Mouse (Mus musculus) CD4-positive, CD25-positive, alpha-beta regulatory T cell, adult 2 months (primary cell): ENCODE data around the gene St8sia1.
A peak's percentile ranks its signal among the peaks of the same experiment; 100 is the strongest.

Experiments used
- DNase-seq: peaks from one replicate; pipeline ENCODE4 v3.0.0-alpha.2; 2012; ENCODE audit warnings: low read depth, low spot score

The St8sia1 gene

DNA sequence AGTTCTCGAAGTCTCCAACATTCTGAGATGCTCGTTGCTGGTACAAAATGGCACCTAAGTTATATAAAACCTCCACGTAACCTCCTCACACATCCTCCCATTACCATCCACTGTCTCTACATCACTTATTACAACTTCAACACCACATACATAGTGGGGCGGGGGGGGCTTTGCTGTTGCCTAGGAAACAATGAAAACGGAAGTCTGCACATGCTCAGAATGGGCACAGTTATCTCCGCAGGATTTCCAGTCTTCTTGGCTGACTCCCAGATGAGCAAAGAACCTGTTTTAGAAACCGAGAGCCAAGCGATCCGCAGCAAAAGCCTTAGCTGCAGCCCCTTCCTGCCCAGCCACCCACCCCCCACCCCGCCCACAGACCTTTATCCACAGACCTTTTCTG is 174.5 kb downstream of the St8sia1 start:
- no peak for DNase-seq

DNA sequence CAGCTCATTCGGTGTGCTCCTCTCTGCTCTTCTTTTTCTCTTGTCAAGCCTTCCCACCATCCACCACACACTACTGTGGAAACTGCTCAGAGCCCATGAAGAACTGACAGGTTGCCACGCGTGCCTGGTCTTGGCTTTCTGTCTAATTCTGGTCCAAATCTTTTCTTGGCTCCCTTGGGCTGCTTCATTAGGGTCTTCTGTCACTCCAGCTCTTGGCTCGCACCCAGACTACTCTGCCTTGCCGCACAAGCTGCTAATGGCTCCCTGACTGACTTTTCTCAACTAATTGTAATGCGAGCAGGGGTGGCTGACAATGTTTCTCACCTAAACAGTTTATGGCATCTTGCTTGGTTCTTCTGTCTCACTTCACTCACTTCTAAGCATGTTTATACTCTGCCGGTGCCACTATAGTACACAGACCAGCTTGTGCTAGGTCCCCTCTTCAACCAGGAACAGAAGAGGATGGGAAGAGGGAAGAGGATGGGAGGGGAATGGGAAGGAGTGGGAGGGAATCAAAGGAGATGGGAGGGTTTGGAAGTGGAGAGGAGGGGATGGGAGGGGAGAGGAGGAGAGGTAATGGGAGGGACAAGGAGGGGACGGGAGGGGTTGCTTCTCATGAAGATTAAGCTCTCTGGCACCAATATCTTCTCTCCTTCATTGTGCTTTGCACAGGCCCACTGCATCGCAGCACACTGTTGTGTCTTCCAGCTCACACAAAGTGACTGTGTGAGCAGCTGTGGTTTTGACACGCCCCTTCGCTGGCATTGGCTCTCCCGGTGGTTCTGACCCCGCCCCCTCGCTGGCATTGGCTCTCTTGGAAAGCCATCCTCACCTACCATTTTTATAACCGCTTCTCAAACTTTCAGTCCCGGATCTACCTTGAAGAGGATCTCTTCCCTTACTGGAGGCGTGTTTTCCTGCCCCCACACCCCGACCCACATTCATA is 175.9 kb downstream of the St8sia1 start:
- no peak for DNase-seq

DNA sequence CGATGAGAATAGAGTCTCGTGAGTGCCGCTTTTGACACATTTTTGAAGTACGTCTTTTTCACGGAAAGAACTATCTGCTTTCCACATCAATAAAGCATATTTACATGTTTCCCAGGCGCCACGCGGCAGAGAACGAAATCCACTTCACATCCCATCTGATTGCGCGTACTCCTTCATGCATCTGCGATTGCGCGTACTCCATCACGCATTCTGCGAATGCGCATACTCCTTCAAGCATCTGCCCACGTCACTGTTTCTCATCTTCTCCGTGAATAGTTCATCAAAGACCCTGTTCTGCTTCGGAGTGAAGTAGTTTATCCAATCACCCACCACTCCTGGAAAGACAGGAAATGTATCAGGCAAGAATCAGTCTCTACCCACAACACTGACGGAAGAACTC is 178.1 kb downstream of the St8sia1 start:
- no peak for DNase-seq

DNA sequence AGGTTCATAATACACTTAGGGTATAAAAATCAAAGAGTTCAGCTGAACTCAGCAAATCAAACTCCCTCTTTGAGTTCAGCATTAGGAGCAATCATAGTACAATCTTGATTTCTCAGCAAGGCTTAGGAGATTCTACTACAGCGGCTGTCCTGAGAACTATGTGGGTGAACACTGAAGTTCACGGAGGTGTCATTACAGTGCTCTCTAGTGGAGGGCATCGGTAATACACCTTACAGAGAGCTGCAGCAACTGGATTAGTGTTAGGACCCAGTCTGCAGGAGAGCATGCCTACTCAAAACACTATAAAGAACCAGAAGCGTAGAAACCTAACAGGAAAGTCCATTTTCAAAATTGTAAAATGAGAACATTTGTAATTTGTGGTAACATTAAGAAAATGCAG is 178.9 kb downstream of the St8sia1 start:
- peak; percentile 87 for DNase-seq

DNA sequence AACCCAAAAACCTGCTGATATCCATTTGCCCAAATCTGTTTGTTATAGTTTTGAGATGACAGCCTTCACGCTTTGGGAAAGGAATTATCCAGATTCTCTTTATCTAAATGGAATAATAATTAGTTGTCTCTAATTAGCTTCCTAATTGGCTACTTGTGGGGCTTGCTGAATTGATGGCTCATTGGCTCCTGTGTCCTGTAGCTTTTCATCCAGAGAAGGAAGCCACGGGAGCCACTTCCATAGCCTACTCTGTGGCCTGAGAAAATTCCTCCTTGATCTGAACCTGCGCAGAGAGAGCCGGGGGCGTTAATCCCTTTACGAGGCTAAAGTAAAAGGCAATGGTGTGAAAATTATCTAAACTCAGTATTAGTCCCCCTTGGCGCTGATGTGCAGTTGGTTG is 183.0 kb downstream of the St8sia1 start:
- no peak for DNase-seq

DNA sequence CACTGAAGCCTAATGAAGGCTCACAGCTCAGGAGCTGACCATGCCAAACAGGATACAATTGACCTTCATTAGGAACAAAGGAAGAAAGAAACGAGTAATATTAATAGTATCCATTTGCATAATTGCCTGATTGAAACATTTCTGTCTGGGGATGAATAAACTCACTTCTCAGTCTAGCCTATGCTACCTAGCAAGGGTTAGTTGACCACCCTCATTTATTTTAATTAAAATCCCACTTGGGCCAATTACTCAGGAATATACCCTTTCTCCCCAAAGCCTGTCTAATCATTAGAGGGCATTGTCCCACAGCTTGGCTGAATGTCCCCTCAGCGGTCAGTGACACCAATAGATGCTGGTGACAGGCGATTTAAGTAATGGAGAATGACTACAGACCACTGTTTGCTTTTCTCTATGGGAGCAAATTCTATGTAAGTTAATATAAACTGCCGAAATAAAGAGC is 183.6 kb downstream of the St8sia1 start:
- no peak for DNase-seq

DNA sequence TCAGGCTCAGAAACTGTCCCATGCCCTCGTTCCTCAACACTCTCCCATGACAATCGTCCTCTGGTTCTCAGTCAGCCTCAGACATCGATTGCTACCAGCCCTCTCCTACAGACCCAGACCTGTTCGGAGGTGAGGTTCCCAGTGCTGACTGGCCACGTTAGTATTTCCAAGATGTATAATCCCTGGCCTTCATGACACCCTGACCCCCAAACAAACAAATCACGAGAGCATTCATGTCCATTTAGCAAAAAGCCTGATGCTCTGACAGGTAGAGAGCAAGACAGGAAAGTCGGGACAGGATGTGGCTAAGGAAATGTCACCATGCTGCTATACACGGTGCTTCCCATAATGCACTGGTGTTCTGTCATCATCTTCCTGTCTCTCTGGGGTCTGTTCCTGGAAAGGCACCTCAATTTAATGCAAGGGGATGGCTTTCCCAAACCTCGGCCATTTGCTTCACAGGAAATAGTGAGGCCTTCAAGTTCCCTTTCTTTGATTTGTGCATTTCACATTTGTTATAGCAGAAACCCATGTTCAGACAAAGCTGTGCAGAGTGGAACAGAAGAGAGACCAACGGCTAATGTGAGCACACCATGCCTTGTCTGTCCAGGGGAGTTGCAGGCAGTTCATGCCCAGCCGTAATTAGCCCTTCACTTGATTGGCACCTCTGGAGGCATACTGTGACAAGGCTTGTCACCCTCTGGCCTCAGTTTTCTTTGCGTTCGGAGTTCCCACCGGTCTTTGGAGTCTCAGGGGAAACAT is 184.3 kb downstream of the St8sia1 start:
- peak; percentile 75 for DNase-seq

DNA sequence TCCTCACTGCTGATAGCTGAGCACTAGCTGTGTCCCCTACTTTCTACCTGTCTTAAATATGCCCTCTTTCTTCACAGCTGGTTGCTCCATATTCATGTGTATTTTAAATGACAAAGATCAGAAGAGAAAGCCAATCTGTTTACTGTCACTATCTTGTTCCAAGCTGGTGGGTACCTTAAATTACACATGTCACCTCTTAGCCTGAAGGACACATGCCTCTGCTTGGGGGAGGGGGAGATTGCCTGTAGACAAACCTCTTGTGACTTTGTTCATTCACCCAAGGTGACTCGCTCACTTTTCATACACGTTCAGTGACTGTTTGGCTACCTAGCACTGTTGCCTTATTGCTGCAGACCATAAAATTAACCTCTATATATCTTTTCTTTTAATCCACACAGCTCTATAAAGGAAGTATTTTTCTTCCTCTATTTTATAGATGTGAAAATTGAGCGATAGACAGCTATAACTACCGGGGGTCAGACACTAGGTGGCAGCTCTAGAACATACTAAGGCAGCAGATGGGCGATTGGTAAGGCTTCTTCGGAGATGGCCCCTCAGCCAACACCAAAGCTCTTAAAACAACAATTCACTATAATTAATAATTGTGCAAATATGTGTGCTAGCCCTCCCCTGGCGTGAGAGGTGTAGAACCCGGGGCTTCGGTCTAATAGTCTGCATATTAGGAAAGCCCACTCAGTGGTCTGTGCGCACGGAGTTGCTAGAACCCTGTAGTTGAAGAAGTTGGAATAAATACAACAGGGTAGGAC is 185.0 kb downstream of the St8sia1 start:
- peak; percentile 77 for DNase-seq

DNA sequence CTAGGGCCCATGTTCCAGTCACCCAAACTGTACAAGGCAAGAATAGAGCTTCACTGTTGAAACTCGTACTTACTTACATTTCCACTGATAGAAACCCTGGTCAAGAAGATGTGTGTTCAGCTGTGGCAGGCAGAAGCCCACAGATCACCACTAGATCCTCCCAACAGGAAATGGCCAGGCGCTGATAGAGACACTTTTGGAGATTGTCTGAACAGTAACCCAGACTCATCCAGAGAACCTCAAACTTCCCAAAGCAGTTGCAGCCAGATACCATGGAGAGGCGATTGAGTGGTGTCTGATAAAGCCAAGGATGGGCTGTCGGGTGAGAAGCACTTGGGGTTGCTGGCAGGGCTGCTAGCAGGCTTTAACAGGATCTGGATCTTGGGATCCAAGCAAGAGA is 187.3 kb downstream of the St8sia1 start:
- no peak for DNase-seq

DNA sequence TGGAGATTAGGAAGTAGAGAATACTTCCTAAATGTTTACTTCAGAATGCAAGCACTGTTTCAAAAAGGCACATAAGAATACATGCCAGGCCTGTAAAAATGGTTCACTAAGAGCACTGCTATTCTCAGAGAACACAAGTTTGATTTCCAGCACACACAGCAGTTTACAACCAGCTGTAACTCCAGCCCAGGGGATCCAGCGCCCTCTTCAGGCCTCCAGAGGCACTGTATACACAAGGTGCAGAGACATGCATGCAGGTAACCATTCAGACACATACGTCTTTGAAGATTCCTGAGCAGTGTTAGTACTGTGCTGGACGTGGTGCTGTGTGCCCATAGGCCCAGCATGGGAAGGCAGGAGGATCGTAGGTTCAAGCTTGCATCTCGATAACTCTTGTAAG is 190.7 kb downstream of the St8sia1 start:
- DNase-seq = no peak

DNA sequence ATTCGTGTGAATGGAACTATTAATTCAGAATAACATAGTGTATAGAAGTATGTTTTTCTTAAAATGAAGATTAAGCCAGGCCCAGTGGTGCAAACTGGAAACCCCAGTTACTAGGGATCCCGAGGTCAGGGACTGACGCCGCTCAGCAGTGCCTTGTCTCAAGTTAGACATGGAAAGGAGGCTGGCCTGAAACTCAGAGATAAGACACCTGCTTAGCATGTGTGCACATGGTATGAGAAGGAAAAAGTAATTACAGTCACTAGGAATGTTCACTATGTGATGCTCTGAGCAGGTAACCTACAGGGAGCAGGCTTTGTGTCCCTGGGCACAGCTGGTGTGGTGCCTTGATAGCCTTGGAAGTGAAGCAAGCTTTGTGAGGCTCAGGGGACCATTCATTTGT is 192.6 kb downstream of the St8sia1 start:
- DNase-seq = no peak
